Mouse (Mus musculus): Measurements from ENCODE around the gene Prss44.

GRCm38 (mm10) chr9:110803294-110803693, 10.5 kb upstream of the Prss44 start:
- TF ChIP-seq GATA1 (IDR thresholded peaks at IDR 0.05; ENCODE audit: borderline replicate concordance, low read length) (no peak), FLI1 (IDR thresholded peaks at IDR 0.05; ENCODE audit: low read length) (no peak)

All from megakaryocyte, embryonic 14.5 days (primary cell).